ENCODE assay signal across 11 mouse cellular contexts in the genomic region with DNA sequence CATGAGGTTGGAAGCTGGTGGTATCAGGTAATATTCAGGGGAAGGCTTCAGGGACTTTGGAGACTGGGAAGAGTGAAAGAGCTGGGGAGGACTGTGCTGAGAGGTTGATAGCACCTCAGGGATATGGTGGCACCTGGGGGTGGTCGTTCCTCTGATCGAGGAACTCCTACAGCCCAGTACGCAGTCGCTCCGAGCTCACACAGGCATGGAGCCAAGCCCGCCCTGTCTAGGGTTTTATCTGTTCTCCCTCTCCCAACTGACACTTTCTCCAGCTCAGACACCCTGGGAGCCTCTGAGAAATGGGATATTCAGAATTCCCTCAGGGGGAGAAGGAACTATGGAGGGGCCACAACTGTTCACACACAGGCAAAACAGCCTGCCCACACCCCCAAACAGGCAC. TPM values are rescaled to one million over a fixed set of nuclear protein-coding genes. Genes with fewer than 3 reads are reported as not detected.
DNase-seq lines count a peak whose midpoint lies in the region; ATAC-seq and TF ChIP-seq lines count a peak whose summit lies in the region.
"Had no signal": no experiment of that assay in that cellular context is flagged by ENCODE, and none has a peak within 500 bp of the region (broad histone marks: within the 10 kb centered on the region; RNA-seq: fewer than 3 reads in every experiment).

No protein-coding gene starts in this region.

- DNase-seq in adrenal gland, postnatal 10 days: peak; percentile 39
- no peak for DNase-seq in adrenal gland, postnatal 4 days (ENCODE audit: low spot score in 2 of 2)
- no peak for DNase-seq in layer of hippocampus, adult 2 months (ENCODE audit: low spot score in 2 of 2)
- no peak for DNase-seq in layer of hippocampus, postnatal 25 days (ENCODE audit: extremely low spot score in 1 of 2, low spot score in 1 of 2)
- DNase-seq in hindbrain, postnatal 0 days (ENCODE audit: low spot score): no peak
- DNase-seq in spleen, postnatal 36 days (ENCODE audit: low spot score in 2 of 2): no peak
- no peak for DNase-seq in urinary bladder, adult 18-20 months (ENCODE audit: low spot score in 2 of 2)

- no peak overlapping the region for H3K9ac ChIP-seq in forebrain, embryonic 13.5 days
- no peak overlapping the region for H3K9ac ChIP-seq in hindbrain, postnatal 0 days (replicated peaks; ENCODE audit: low read length)
- H3K9ac ChIP-seq: liver, embryonic 12.5 days had no signal

- H3K27me3 ChIP-seq in forebrain, embryonic 13.5 days: no peaks in the 10 kb centered on the region
- H3K27me3 ChIP-seq in hindbrain, postnatal 0 days (ENCODE audit: insufficient read depth, low read length): no peaks in the 10 kb centered on the region
- H3K27me3 ChIP-seq: liver, embryonic 12.5 days had no signal

- no peaks in the 10 kb centered on the region; the same call in 1 of the 2 replicates for H3K9me3 ChIP-seq in forebrain, embryonic 13.5 days (replicated peaks)
- H3K9me3 ChIP-seq in hindbrain, postnatal 0 days (ENCODE audit: low read length): no peaks in the 10 kb centered on the region
- H3K9me3 ChIP-seq: liver, embryonic 12.5 days had no signal

- H3K4me1 ChIP-seq in forebrain, embryonic 13.5 days: peaks cover 39% of the 10 kb centered on the region
- H3K4me1 ChIP-seq in hindbrain, postnatal 0 days (ENCODE audit: insufficient read depth, low read length): peaks cover 8% of the 10 kb centered on the region

- 52% methylated on average over 6 of the region's 6 CpGs for WGBS in forebrain, embryonic 13.5 days
- WGBS in hindbrain, postnatal 0 days: 41% methylated on average over 6 of the region's 6 CpGs

- H3K4me3 ChIP-seq in layer of hippocampus, adult 2 months: no peak overlapping the region
- H3K4me3 ChIP-seq in forebrain, embryonic 13.5 days: no peak overlapping the region
- H3K4me3 ChIP-seq in hindbrain, postnatal 0 days (ENCODE audit: low read length): no peak overlapping the region
- H3K4me3 ChIP-seq: liver, embryonic 12.5 days had no signal

- no peak overlapping the region for H3K4me2 ChIP-seq in forebrain, embryonic 13.5 days
- no peak overlapping the region for H3K4me2 ChIP-seq in hindbrain, postnatal 0 days (ENCODE audit: low read depth, low read length)
- H3K4me2 ChIP-seq: liver, embryonic 12.5 days had no signal

- no peaks in the 10 kb centered on the region for H3K36me3 ChIP-seq in forebrain, embryonic 13.5 days (ENCODE audit: poor library complexity, severe bottlenecking)
- H3K36me3 ChIP-seq in hindbrain, postnatal 0 days (ENCODE audit: insufficient read depth, low read length): no peaks in the 10 kb centered on the region
- H3K36me3 ChIP-seq: liver, embryonic 12.5 days had no signal

- TF ChIP-seq CTCF in layer of hippocampus, adult 2 months (conservative IDR thresholded peaks at IDR 0.05): no peak
- no peak for TF ChIP-seq CTCF in hindbrain, postnatal 0 days (IDR thresholded peaks at IDR 0.05; ENCODE audit: low read depth)

- peak overlapping the region; percentile 84 for H3K27ac ChIP-seq in layer of hippocampus, adult 2 months
- peak overlapping the region; percentile 83 for H3K27ac ChIP-seq in forebrain, embryonic 13.5 days
- peak overlapping the region; percentile 62; the same call in 1 of the 2 replicates for H3K27ac ChIP-seq in hindbrain, postnatal 0 days
- H3K27ac ChIP-seq: liver, embryonic 12.5 days had no signal

- no peak for ATAC-seq in forebrain, embryonic 13.5 days
- no peak for ATAC-seq in hindbrain, postnatal 0 days
- ATAC-seq: intestine, postnatal 0 days; liver, embryonic 12.5 days had no signal

RNA-seq across cellular contexts. Expression of gene Grk3, which starts 25.2 kb away (rescaled TPM):
- 10 to 100 TPM; 30.9 to 45.9 TPM for total RNA-seq in adrenal gland, postnatal 10 days (2021)
- total RNA-seq in adrenal gland, postnatal 4 days (2021): 10 to 100 TPM; 29.1 to 31.8 TPM
- total RNA-seq in layer of hippocampus, adult 2 months (2021): 10 to 100 TPM; 80.3 to 84.6 TPM
- 10 to 100 TPM; 64.7 to 74.9 TPM for total RNA-seq in layer of hippocampus, postnatal 25 days (2021)
- 8.1 and 8.7 TPM in 2 replicates for polyA plus RNA-seq in forebrain, embryonic 13.5 days (2015; fragmentation: Nextera tagmentation; extraction: Ambion mirVana)
- total RNA-seq in hindbrain, postnatal 0 days (2014; rRNA removed): 59.5 and 67.6 TPM in 2 replicates
- 22.4 and 23.1 TPM in 2 replicates for polyA plus RNA-seq in hindbrain, postnatal 0 days (2015; fragmentation: Nextera tagmentation; extraction: Ambion mirVana)

RNA-seq across cellular contexts. Expression of gene Crybb2, which starts 29.1 kb away (rescaled TPM):
- not detected for total RNA-seq in adrenal gland, postnatal 10 days (2021)
- total RNA-seq in adrenal gland, postnatal 4 days (2021): not detected
- total RNA-seq in layer of hippocampus, adult 2 months (2021): not detected
- total RNA-seq in layer of hippocampus, postnatal 25 days (2021): not detected
- polyA plus RNA-seq in forebrain, embryonic 13.5 days (2015; fragmentation: Nextera tagmentation; extraction: Ambion mirVana): not detected in 2 replicates
- not detected in 2 replicates for total RNA-seq in hindbrain, postnatal 0 days (2014; rRNA removed)
- not detected in 2 replicates for polyA plus RNA-seq in hindbrain, postnatal 0 days (2015; fragmentation: Nextera tagmentation; extraction: Ambion mirVana)
- polyA plus RNA-seq: embryonic facial prominence, embryonic 14.5 days; intestine, postnatal 0 days; liver, embryonic 12.5 days had no signal

RNA-seq across cellular contexts. Expression of gene Crybb3, which starts 40.6 kb away (rescaled TPM):
- 1 to 10 TPM; 1.1 to 1.5 TPM for total RNA-seq in adrenal gland, postnatal 10 days (2021)
- total RNA-seq in adrenal gland, postnatal 4 days (2021): 1 to 10 TPM; 1.1 to 1.9 TPM
- 1 to 10 TPM; 3.8 to 4.2 TPM for total RNA-seq in layer of hippocampus, adult 2 months (2021)
- total RNA-seq in layer of hippocampus, postnatal 25 days (2021): 1 to 10 TPM; 1.5 to 2.8 TPM
- polyA plus RNA-seq in forebrain, embryonic 13.5 days (2015; fragmentation: Nextera tagmentation; extraction: Ambion mirVana): 0.57 and 0.65 TPM in 2 replicates
- total RNA-seq in hindbrain, postnatal 0 days (2014; rRNA removed): 1.6 and 5.3 TPM in 2 replicates
- 2.3 and 2.6 TPM in 2 replicates for polyA plus RNA-seq in hindbrain, postnatal 0 days (2015; fragmentation: Nextera tagmentation; extraction: Ambion mirVana)
- polyA plus RNA-seq: liver, embryonic 12.5 days had no signal
